ENCODE assay signal across 9 mouse cellular contexts in the genomic region with DNA sequence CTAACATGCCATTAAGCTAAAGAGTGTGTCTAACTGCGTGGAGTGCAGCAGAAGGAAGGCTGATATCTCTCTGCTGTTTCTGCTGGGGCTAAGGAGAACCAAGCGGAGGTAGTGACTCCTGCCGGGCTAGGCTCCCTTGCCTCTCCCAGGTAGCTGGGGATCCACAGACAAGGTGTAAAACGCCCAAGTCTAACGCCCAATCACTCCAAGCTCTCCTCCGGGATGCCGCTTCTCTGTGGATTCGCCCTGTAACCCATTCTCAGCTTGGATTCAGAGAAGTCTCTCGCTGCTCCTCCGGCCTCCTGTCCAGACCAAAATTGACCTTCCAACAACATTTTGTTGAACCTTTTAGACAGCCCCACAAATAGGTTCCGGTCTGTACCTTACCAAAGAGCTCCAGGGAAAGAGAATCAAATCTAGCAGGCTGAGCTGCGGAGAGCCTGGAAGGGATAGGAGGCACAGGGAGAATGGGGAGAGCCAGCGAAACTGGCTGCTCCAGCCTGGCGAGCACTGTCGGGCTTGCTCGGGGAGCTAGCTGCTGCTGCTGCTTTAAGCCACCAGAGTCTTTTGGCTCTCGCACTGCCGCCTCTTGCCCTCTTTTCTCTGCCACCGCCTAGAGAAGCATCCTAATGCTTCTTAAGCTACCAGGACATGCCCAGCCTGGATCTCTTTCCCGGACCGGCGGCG. TPM values are rescaled to one million over a fixed set of nuclear protein-coding genes. Genes with fewer than 3 reads are reported as not detected.
DNase-seq lines count a peak whose midpoint lies in the region; ATAC-seq lines count a peak whose summit lies in the region.
"Had no signal": no experiment of that assay in that cellular context is flagged by ENCODE, and none has a peak within 500 bp of the region (broad histone marks: within the 10 kb centered on the region; RNA-seq: fewer than 3 reads in every experiment).

No protein-coding gene starts in this region.

- peak overlapping the region; percentile 100 for H3K4me2 ChIP-seq in embryonic facial prominence, embryonic 12.5 days (replicated peaks)
- peak overlapping the region; percentile 93 for H3K4me2 ChIP-seq in hindbrain, embryonic 12.5 days (replicated peaks)
- peak overlapping the region; percentile 76 for H3K4me2 ChIP-seq in liver, embryonic 12.5 days

- H3K27ac ChIP-seq in heart, embryonic 10.5 days = peak overlapping the region; percentile 22; the same call in 1 of the 2 replicates
- H3K27ac ChIP-seq in embryonic facial prominence, embryonic 12.5 days = no peak overlapping the region
- H3K27ac ChIP-seq in hindbrain, embryonic 12.5 days = peak overlapping the region; percentile 92
- H3K27ac ChIP-seq in liver, embryonic 12.5 days = no peak overlapping the region

- DNase-seq in heart, embryonic 10.5 days (ENCODE audit: low spot score) = no peak
- DNase-seq in heart, postnatal 25 days (ENCODE audit: low spot score) = no peak
- peak; percentile 43 for DNase-seq in ES-CJ7 (ENCODE audit: low read depth, low spot score)
- peak; percentile 15 for DNase-seq in skeletal muscle tissue, adult 2 months (ENCODE audit: low read depth, low spot score)
- DNase-seq in thymus, postnatal 4 days = no peak

- peaks cover 11% of the 10 kb centered on the region; the same call in 1 of the 2 replicates for H3K4me1 ChIP-seq in heart, embryonic 10.5 days
- peaks cover 4% of the 10 kb centered on the region; the same call in 1 of the 2 replicates for H3K4me1 ChIP-seq in embryonic facial prominence, embryonic 12.5 days
- peaks cover 13% of the 10 kb centered on the region for H3K4me1 ChIP-seq in hindbrain, embryonic 12.5 days
- peaks cover 5% of the 10 kb centered on the region; the same call in 1 of the 2 replicates for H3K4me1 ChIP-seq in liver, embryonic 12.5 days

- H3K36me3 ChIP-seq in heart, embryonic 10.5 days = no peaks in the 10 kb centered on the region
- no peaks in the 10 kb centered on the region for H3K36me3 ChIP-seq in embryonic facial prominence, embryonic 12.5 days
- H3K36me3 ChIP-seq in hindbrain, embryonic 12.5 days = no peaks in the 10 kb centered on the region
- no peaks in the 10 kb centered on the region for H3K36me3 ChIP-seq in liver, embryonic 12.5 days
- H3K36me3 ChIP-seq: G1E had no signal

- peak; percentile 23; the same call in 1 of the 2 replicates for ATAC-seq in embryonic facial prominence, embryonic 12.5 days (ENCODE audit: insufficient number of reproducible peaks, insufficient read depth, low FRiP score, low TSS enrichment)
- ATAC-seq in hindbrain, embryonic 12.5 days (ENCODE audit: low FRiP score) = peak; percentile 59
- no peak for ATAC-seq in liver, embryonic 12.5 days

- peaks cover 50% of the 10 kb centered on the region for H3K27me3 ChIP-seq in heart, embryonic 10.5 days (ENCODE audit: insufficient read depth, poor library complexity, severe bottlenecking)
- peaks cover 34% of the 10 kb centered on the region for H3K27me3 ChIP-seq in embryonic facial prominence, embryonic 12.5 days
- peaks cover 22% of the 10 kb centered on the region for H3K27me3 ChIP-seq in hindbrain, embryonic 12.5 days
- peaks cover 49% of the 10 kb centered on the region for H3K27me3 ChIP-seq in liver, embryonic 12.5 days (replicated peaks)

- intact Hi-C loops in heart, postnatal 25 days (cut with DNase I) = no loop called here

- peak overlapping the region; percentile 53 for H3K9ac ChIP-seq in embryonic facial prominence, embryonic 12.5 days
- H3K9ac ChIP-seq in hindbrain, embryonic 12.5 days = peak overlapping the region; percentile 77
- H3K9ac ChIP-seq in liver, embryonic 12.5 days = no peak overlapping the region

- H3K4me3 ChIP-seq in heart, embryonic 10.5 days = peak overlapping the region; percentile 74
- H3K4me3 ChIP-seq in embryonic facial prominence, embryonic 12.5 days = peak overlapping the region; percentile 60
- H3K4me3 ChIP-seq in hindbrain, embryonic 12.5 days = peak overlapping the region; percentile 68
- H3K4me3 ChIP-seq in liver, embryonic 12.5 days = peak overlapping the region; percentile 53

- WGBS in heart, embryonic 10.5 days = 2% methylated on average over 23 of the region's 23 CpGs
- WGBS in embryonic facial prominence, embryonic 12.5 days = 3% methylated on average over 23 of the region's 23 CpGs
- WGBS in hindbrain, embryonic 12.5 days = 1% methylated on average over 23 of the region's 23 CpGs
- WGBS in liver, embryonic 12.5 days (ENCODE audit: insufficient replicate concordance) = 4% methylated on average over 23 of the region's 23 CpGs

- H3K9me3 ChIP-seq in heart, embryonic 10.5 days = no peaks in the 10 kb centered on the region
- no peaks in the 10 kb centered on the region for H3K9me3 ChIP-seq in embryonic facial prominence, embryonic 12.5 days
- no peaks in the 10 kb centered on the region for H3K9me3 ChIP-seq in hindbrain, embryonic 12.5 days (replicated peaks)
- no peaks in the 10 kb centered on the region for H3K9me3 ChIP-seq in liver, embryonic 12.5 days (replicated peaks)

RNA-seq across cellular contexts. Expression of a gene that starts 26.1 kb away (rescaled TPM):
- polyA plus RNA-seq in heart, embryonic 10.5 days (2016; fragmentation: Nextera tagmentation; extraction: Ambion mirVana) = 1.6 and 2.3 TPM in 2 replicates
- total RNA-seq in heart, postnatal 25 days (2021) = under 1 TPM; 0.18 to 0.36 TPM
- polyA plus RNA-seq in embryonic facial prominence, embryonic 12.5 days (2016; fragmentation: Nextera tagmentation; extraction: Ambion mirVana) = 12.4 and 13.9 TPM in 2 replicates
- 32.3 and 33.9 TPM in 2 replicates for polyA plus RNA-seq in hindbrain, embryonic 12.5 days (2016; fragmentation: Nextera tagmentation; extraction: Ambion mirVana)
- 0.50 and 0.56 TPM in 2 replicates for polyA plus RNA-seq in liver, embryonic 12.5 days (2016; fragmentation: Nextera tagmentation; extraction: Ambion mirVana)
- polyA plus RNA-seq: G1E had no signal

Comparison
In these comparisons a context has a peak if more than half of its experiments do, and no peak if none do; other contexts are left out.
1. DNase-seq: peak in ES-CJ7 (single experiment) and skeletal muscle tissue, adult 2 months (single experiment); none in heart, embryonic 10.5 days (single experiment), heart, postnatal 25 days (single experiment) and thymus, postnatal 4 days (single experiment).
2. H3K27ac ChIP-seq: peak in heart, embryonic 10.5 days (single experiment) and hindbrain, embryonic 12.5 days (single experiment); none in embryonic facial prominence, embryonic 12.5 days (single experiment) and liver, embryonic 12.5 days (single experiment).
3. Peak in every context shown above with its lines, with median percentiles within 50 percentile points of each other: H3K4me3 ChIP-seq and H3K4me2 ChIP-seq.